23 mouse cellular contexts compared by ENCODE assay signal in the genomic region with DNA sequence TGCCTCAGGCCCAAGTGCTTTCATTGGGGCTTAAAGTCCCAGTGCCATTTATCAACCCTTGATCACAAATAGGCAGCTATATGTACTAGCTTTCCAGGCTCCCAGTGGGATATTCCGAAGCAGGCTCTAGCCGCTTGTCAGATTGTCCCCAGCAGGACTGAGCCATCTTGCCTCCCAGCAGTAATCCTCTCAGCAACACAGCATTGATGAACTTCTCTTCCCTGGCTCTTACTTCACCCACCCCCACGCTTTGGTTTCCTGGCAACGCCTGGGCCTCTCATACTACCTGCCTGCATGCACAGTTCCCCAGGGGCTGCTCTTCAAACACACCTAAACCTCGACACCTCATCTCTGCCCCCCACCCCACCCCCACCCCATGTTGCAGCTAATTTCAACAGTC. TPM values are rescaled to one million over a fixed set of nuclear protein-coding genes. Genes with fewer than 3 reads are reported as not detected.
DNase-seq lines count a peak whose midpoint lies in the region; ATAC-seq lines count a peak whose summit lies in the region.
"Had no signal": no experiment of that assay in that cellular context is flagged by ENCODE, and none has a peak within 500 bp of the region (broad histone marks: within the 10 kb centered on the region; RNA-seq: fewer than 3 reads in every experiment).

No protein-coding gene starts in this region.

- no peaks in the 10 kb centered on the region for H3K9me3 ChIP-seq in forebrain, embryonic 16.5 days (ENCODE audit: control insufficient read depth, low read length)
- no peaks in the 10 kb centered on the region for H3K9me3 ChIP-seq in forebrain, embryonic 13.5 days (replicated peaks)
- H3K9me3 ChIP-seq in embryonic facial prominence, embryonic 14.5 days (ENCODE audit: control insufficient read depth, low read length), result no peaks in the 10 kb centered on the region
- H3K9me3 ChIP-seq in midbrain, embryonic 16.5 days (replicated peaks; ENCODE audit: control insufficient read depth, low read length, poor library complexity, severe bottlenecking), result no peaks in the 10 kb centered on the region
- H3K9me3 ChIP-seq: heart, embryonic 15.5 days; limb, embryonic 10.5 days; megakaryocyte, embryonic 14.5 days had no signal

- H3K4me3 ChIP-seq in forebrain, embryonic 16.5 days (replicated peaks; ENCODE audit: low read length), result no peak overlapping the region
- H3K4me3 ChIP-seq in forebrain, embryonic 13.5 days, result no peak overlapping the region
- no peak overlapping the region for H3K4me3 ChIP-seq in embryonic facial prominence, embryonic 14.5 days (ENCODE audit: low read depth, low read length)
- no peak overlapping the region for H3K4me3 ChIP-seq in midbrain, embryonic 16.5 days (ENCODE audit: low read depth, low read length)
- H3K4me3 ChIP-seq: erythroblast, embryonic 14.5 days; heart, adult 2 months; heart, embryonic 15.5 days; limb, embryonic 10.5 days; megakaryocyte, embryonic 14.5 days; myocyte had no signal

- peak; percentile 38; the same call in 1 of the 2 replicates for ATAC-seq in forebrain, embryonic 16.5 days
- no peak for ATAC-seq in forebrain, embryonic 13.5 days
- 0 out of 2 replicates have a peak, but pooled peaks have one; percentile 37 for ATAC-seq in embryonic facial prominence, embryonic 14.5 days (ENCODE audit: low read depth)
- ATAC-seq in midbrain, embryonic 16.5 days, result peak; percentile 68
- ATAC-seq: liver, postnatal 0 days had no signal

- no peaks in the 10 kb centered on the region for H3K27me3 ChIP-seq in forebrain, embryonic 16.5 days (replicated peaks; ENCODE audit: control insufficient read depth, insufficient read depth, low read length)
- no peaks in the 10 kb centered on the region for H3K27me3 ChIP-seq in forebrain, embryonic 13.5 days
- no peaks in the 10 kb centered on the region for H3K27me3 ChIP-seq in embryonic facial prominence, embryonic 14.5 days (replicated peaks; ENCODE audit: control insufficient read depth, insufficient read depth, low read length)
- H3K27me3 ChIP-seq in midbrain, embryonic 16.5 days (ENCODE audit: control insufficient read depth, insufficient read depth, low read depth, low read length), result no peaks in the 10 kb centered on the region
- H3K27me3 ChIP-seq: heart, embryonic 15.5 days had no signal

- no peak overlapping the region for H3K9ac ChIP-seq in forebrain, embryonic 16.5 days (replicated peaks; ENCODE audit: low read depth, low read length)
- no peak overlapping the region for H3K9ac ChIP-seq in forebrain, embryonic 13.5 days
- no peak overlapping the region for H3K9ac ChIP-seq in embryonic facial prominence, embryonic 14.5 days (ENCODE audit: low read depth, low read length)
- no peak overlapping the region for H3K9ac ChIP-seq in midbrain, embryonic 16.5 days (ENCODE audit: low read depth, low read length)
- H3K9ac ChIP-seq: heart, embryonic 15.5 days; liver, postnatal 0 days had no signal

- H3K4me2 ChIP-seq in forebrain, embryonic 16.5 days (ENCODE audit: low read length), result no peak overlapping the region
- no peak overlapping the region for H3K4me2 ChIP-seq in forebrain, embryonic 13.5 days
- H3K4me2 ChIP-seq in embryonic facial prominence, embryonic 14.5 days (ENCODE audit: low read depth, low read length), result no peak overlapping the region
- no peak overlapping the region for H3K4me2 ChIP-seq in midbrain, embryonic 16.5 days (ENCODE audit: low read length)
- H3K4me2 ChIP-seq: heart, embryonic 15.5 days had no signal

- H3K27ac ChIP-seq in forebrain, embryonic 16.5 days (ENCODE audit: low read length), result no peak overlapping the region
- H3K27ac ChIP-seq in forebrain, embryonic 13.5 days, result no peak overlapping the region
- H3K27ac ChIP-seq in embryonic facial prominence, embryonic 14.5 days (replicated peaks; ENCODE audit: low read depth, low read length), result no peak overlapping the region
- H3K27ac ChIP-seq in midbrain, embryonic 16.5 days (ENCODE audit: low read length), result peak overlapping the region; percentile 11; the same call in 1 of the 2 replicates
- H3K27ac ChIP-seq: heart, adult 2 months; heart, embryonic 15.5 days; limb, embryonic 10.5 days had no signal

- WGBS in forebrain, embryonic 16.5 days, result 17% methylated on average over 5 of the region's 5 CpGs
- 6% methylated on average over 5 of the region's 5 CpGs for WGBS in forebrain, embryonic 13.5 days
- 16% methylated on average over 5 of the region's 5 CpGs for WGBS in embryonic facial prominence, embryonic 14.5 days
- WGBS in midbrain, embryonic 16.5 days, result 8% methylated on average over 5 of the region's 5 CpGs

- H3K36me3 ChIP-seq in forebrain, embryonic 16.5 days (ENCODE audit: control insufficient read depth, insufficient read depth), result no peaks in the 10 kb centered on the region
- no peaks in the 10 kb centered on the region for H3K36me3 ChIP-seq in forebrain, embryonic 13.5 days (ENCODE audit: poor library complexity, severe bottlenecking)
- no peaks in the 10 kb centered on the region for H3K36me3 ChIP-seq in embryonic facial prominence, embryonic 14.5 days (ENCODE audit: control insufficient read depth, insufficient read depth, low read length)
- no peaks in the 10 kb centered on the region for H3K36me3 ChIP-seq in midbrain, embryonic 16.5 days (ENCODE audit: control insufficient read depth, insufficient read depth, low read length)
- H3K36me3 ChIP-seq: heart, embryonic 15.5 days; limb, embryonic 10.5 days had no signal

- peak; percentile 29 for DNase-seq in brain, adult 2 months (ENCODE audit: low read depth, low spot score)
- DNase-seq in embryonic facial prominence, embryonic 14.5 days (ENCODE audit: low spot score), result no peak
- no peak for DNase-seq in lung, postnatal 14 days
- DNase-seq in urinary bladder, postnatal 4 days (ENCODE audit: low spot score in 2 of 2), result no peak
- DNase-seq: cerebellum, postnatal 14 days; gastrocnemius, postnatal 10 days; heart, adult 2 months; heart, postnatal 4 days; kidney, adult 9 months; kidney, postnatal 25 days; liver, postnatal 0 days; right cerebral cortex, postnatal 14 days; spleen, adult 18-20 months had no signal

- H3K4me1 ChIP-seq in forebrain, embryonic 16.5 days (replicated peaks; ENCODE audit: control insufficient read depth, insufficient read depth, low read length), result 0 out of 2 replicates have a peak, but pooled peaks cover 3% of the 10 kb centered on the region
- 0 out of 2 replicates have a peak, but pooled peaks cover 4% of the 10 kb centered on the region for H3K4me1 ChIP-seq in forebrain, embryonic 13.5 days
- no peaks in the 10 kb centered on the region for H3K4me1 ChIP-seq in embryonic facial prominence, embryonic 14.5 days (ENCODE audit: control insufficient read depth, insufficient read depth, low read length)
- peaks cover 4% of the 10 kb centered on the region; the same call in 1 of the 2 replicates for H3K4me1 ChIP-seq in midbrain, embryonic 16.5 days (ENCODE audit: control insufficient read depth, insufficient read depth, low read length)
- H3K4me1 ChIP-seq: megakaryocyte, embryonic 14.5 days had no signal

RNA-seq across cellular contexts. Expression of a gene that starts 23.0 kb away (rescaled TPM):
- 0.36 and 0.56 TPM in 2 replicates for polyA plus RNA-seq in forebrain, embryonic 16.5 days (2015; fragmentation: Nextera tagmentation; extraction: Ambion mirVana)
- polyA plus RNA-seq in forebrain, embryonic 13.5 days (2015; fragmentation: Nextera tagmentation; extraction: Ambion mirVana), result 0.14 and 0.48 TPM in 2 replicates
- 0.41 and 0.64 TPM in 2 replicates for polyA plus RNA-seq in embryonic facial prominence, embryonic 14.5 days (2014; fragmentation: Nextera tagmentation; extraction: Ambion mirVana)
- 0.88 and 1.1 TPM in 2 replicates for polyA plus RNA-seq in midbrain, embryonic 16.5 days (2015; fragmentation: Nextera tagmentation; extraction: Ambion mirVana)
- polyA plus RNA-seq: C2C12; erythroblast, embryonic 14.5 days; liver, adult 2 months had no signal

RNA-seq across cellular contexts. Expression of a gene that starts 35.7 kb away (rescaled TPM):
- 24.4 and 29.0 TPM in 2 replicates for polyA plus RNA-seq in forebrain, embryonic 16.5 days (2015; fragmentation: Nextera tagmentation; extraction: Ambion mirVana)
- polyA plus RNA-seq in forebrain, embryonic 13.5 days (2015; fragmentation: Nextera tagmentation; extraction: Ambion mirVana), result 41.7 and 43.7 TPM in 2 replicates
- polyA plus RNA-seq in embryonic facial prominence, embryonic 14.5 days (2014; fragmentation: Nextera tagmentation; extraction: Ambion mirVana), result 25.7 and 30.6 TPM in 2 replicates
- 35.4 and 50.3 TPM in 2 replicates for polyA plus RNA-seq in midbrain, embryonic 16.5 days (2015; fragmentation: Nextera tagmentation; extraction: Ambion mirVana)
- polyA plus RNA-seq: C2C12; liver, adult 2 months had no signal
